Mouse (Mus musculus): ENCODE measurements around the gene Ctbs.

Gene Ctbs

DNA sequence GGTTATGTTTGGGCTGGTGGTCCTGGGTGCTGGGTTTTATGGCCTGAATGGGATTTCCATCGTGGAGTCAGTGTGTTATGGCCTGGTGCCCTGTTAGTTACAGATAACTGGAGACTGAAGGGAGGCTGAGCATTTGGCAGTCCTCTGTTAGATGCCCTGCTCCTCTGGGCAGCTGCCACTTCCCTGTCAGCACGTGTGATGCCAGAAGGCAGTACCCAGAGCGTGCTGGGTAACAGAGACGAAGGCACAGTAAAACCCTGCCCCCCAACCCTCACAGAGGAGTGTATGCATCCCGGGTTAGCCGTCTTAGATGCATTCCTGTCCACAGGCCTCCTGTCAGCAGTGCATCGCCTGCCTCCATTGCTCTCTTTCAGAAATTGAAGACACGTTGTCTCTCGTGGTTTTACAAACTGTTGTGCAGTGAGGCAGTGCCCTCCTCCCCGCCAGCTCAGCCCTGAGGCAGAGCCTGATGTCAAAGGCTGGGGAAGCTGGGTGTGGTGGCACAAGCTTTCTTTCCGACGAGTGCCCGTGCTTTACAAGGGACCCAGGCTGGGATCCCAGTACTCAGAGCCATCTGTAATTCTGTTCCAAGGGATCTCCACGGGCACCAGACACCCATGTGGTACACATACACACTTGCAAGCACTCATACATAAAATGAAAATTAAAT, 15.8 kb upstream of the Ctbs start:
- DNase-seq (ENCODE audit: low spot score): no peak

DNA sequence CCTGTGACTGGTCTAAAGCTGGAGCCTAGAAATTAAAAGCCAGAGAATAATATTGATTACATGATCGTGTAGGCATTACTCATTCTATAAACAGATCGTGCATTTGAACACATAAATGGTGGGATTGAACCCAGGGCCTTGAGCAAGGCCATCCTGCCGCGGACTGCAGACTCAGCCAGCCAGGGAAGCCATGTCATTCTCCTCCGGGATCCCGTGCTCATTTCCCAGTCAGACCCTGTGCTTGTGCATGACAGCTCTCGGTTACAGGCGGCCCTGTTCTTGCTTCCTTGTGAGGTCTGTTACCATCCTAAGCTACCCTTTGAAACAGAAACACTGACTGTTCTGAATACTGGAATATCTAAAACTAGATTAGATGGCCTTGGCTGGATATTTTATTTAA, 14.9 kb upstream of the Ctbs start:
- no peak for DNase-seq (ENCODE audit: low spot score)

- DNase-seq (ENCODE audit: low spot score): no peak
These were observed 14.1 kb upstream of the Ctbs start for GRCm38 (mm10) chr3:146435533-146435932.

GRCm38 (mm10) chr3:146436114-146436513, 13.5 kb upstream of the Ctbs start:
- DNase-seq (ENCODE audit: low spot score): no peak

GRCm38 (mm10) chr3:146440011-146440410, 9.6 kb upstream of the Ctbs start:
- DNase-seq (ENCODE audit: low spot score): no peak

DNA sequence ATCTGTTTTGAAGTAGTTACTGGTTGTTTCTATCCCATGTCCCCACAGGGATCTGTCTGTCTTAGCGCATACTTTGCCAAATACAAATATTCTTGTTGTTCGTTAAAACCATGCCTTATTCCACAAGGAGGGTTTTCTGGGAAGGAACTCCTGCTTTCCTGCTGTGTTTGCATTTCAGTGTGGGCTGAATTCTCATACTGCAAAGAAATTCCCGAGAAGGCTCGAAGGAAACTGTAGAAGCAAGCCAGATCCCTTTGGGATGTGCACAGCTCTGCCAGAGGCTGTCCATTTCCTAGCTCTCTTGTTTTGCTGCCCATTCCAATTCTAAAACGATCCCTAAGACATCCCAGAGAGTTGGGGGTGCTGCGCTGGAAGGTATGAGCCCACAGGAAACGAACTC, 9.2 kb upstream of the Ctbs start:
- no peak for DNase-seq (ENCODE audit: low spot score)

- no peak for DNase-seq (ENCODE audit: low spot score)
These were observed 7.1 kb upstream of the Ctbs start for GRCm38 (mm10) chr3:146442484-146442883.

- no peak for DNase-seq (ENCODE audit: low spot score)
These were observed 6.7 kb upstream of the Ctbs start for GRCm38 (mm10) chr3:146442936-146443335.

DNA sequence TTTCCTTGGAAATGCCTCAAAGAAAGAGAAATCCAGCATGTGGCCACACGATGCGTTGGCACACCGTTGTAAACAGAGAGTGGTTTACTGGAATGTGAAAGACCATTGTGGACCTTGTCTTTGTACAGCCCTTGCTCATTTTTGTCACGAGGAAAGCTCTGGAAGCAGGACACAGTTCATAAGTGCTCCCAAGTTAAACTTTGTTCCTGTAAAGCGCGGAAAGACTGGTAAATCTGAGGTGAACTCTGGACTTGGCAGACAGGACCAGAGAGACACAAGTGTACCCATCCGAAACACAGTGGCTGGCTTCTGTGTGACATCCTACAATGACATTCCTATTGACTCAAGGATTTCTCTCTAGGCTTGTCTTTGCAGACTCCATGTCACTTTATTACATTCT, 6.2 kb upstream of the Ctbs start:
- no peak for DNase-seq (ENCODE audit: low spot score)

GRCm38 (mm10) chr3:146444880-146445279, 4.7 kb upstream of the Ctbs start:
- DNase-seq (ENCODE audit: low spot score): no peak

DNA sequence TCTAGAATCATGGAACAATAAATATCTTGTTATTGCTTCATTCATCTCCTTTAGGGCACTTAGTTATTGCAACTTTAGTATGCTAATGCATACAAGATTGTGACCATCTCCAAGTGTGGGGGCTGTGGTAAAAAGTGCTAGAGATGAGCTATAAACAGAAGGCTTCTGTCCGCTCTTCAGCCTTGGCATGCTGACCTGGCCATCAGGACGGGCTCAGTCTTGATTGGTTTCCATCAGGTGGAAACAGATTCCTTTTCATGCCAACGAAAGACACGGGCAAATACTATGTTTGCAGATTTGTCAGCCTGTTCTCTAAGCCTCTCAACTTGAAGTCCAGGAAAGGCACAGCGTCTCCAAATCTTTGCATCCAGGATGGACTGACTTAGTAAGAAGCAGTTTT, 2.4 kb upstream of the Ctbs start:
- DNase-seq (ENCODE audit: low spot score): no peak

- no peak for DNase-seq (ENCODE audit: low spot score)
These were observed 2.0 kb upstream of the Ctbs start for GRCm38 (mm10) chr3:146447598-146447997.

DNA sequence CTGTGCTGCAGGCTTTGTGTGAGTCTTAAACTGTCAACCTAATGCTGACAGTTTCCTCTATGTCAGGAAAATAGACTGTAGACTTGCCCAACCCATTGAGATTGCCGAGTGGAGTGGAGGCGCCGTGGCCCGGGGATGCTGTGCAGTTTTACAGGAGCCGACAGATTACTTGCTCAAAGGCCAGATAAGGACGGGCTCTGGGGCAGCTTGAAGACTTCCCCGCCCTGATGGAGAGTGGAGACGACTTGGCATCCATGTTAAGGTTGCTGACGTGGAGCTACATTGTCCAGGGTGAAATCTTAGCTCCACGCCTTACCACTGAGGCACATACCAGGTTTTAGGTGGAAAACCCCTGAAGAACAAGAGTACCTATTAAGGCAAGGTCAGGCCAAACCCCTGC, 1.2 kb upstream of the Ctbs start:
- no peak for DNase-seq (ENCODE audit: low spot score)

DNA sequence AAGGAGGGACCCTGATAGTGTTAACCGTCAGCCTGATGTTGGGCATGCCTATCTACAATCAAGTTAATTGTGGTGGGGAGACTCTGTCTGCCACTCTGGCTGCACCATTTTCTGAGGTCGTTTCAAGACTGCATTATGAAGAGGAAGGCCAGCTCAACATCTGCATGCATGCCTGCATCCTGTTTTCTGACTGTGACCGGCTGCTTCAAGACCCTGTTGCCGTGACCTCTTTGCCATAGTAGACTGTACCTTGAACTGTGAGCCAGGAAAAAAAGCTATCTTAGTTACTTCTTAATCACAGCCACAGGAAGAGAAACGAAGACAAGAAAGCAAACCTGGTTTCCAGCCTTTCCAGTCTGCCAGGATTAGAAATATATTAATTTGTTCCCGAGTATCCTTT, 626 bp upstream of the Ctbs start:
- no peak for DNase-seq (ENCODE audit: low spot score)

- DNase-seq (ENCODE audit: low spot score): peak; percentile 72
These were observed 811 bp downstream of the Ctbs start for GRCm38 (mm10) chr3:146450371-146450841.

DNA sequence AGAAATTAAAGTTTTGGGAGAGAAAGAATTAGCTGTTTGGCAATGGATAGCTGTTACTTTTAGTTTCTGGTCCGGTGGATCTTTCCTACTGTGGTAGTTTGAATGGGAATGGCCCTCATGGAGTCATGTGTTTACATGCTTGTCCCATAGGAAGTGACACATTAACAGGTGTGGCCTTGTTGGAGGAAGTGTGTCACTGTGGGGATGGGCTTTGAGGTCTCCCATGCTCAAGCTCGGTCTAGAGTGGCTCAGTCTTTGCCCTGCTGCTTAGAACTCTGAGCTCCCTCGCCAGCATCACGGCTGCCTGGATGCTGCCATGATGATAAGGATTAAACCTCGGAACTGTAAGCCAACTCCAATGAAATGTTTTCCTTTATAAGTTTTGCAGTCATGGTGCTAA, 1.8 kb downstream of the Ctbs start:
- no peak for DNase-seq (ENCODE audit: low spot score)

GRCm38 (mm10) chr3:146462939-146463338, 13.3 kb downstream of the Ctbs start:
- DNase-seq (ENCODE audit: low spot score): no peak

GRCm38 (mm10) chr3:146469226-146469625, 19.6 kb downstream of the Ctbs start:
- DNase-seq (ENCODE audit: low spot score): no peak

GRCm38 (mm10) chr3:146472657-146473056, 23.1 kb downstream of the Ctbs start:
- DNase-seq (ENCODE audit: low spot score): no peak

- DNase-seq (ENCODE audit: low spot score): no peak
These were observed 24.1 kb downstream of the Ctbs start for GRCm38 (mm10) chr3:146473741-146474140.

- no peak for DNase-seq (ENCODE audit: low spot score)
These were observed 24.8 kb downstream of the Ctbs start for GRCm38 (mm10) chr3:146474428-146474827.

DNA sequence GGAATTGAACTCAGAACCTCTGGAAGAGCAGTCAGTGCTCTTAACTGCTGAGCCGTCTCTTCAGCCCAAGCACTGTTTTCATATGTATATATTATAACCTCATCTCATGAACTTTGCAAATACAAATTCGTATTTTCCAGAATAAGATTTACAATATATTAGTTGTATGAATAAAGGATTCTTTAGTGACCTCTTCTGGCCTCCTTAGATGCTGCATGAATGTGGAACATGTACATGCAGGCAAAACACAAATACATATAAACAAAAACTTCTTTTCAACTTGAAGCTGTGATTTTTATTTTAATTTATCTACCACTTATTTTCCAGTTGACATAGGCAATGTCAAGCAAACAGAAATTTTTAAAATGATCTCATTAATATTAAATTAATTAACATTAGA, 32.4 kb downstream of the Ctbs start:
- no peak for DNase-seq (ENCODE audit: low spot score)

- DNase-seq (ENCODE audit: low spot score): no peak
These were observed 36.9 kb downstream of the Ctbs start for GRCm38 (mm10) chr3:146486464-146486863.

DNA sequence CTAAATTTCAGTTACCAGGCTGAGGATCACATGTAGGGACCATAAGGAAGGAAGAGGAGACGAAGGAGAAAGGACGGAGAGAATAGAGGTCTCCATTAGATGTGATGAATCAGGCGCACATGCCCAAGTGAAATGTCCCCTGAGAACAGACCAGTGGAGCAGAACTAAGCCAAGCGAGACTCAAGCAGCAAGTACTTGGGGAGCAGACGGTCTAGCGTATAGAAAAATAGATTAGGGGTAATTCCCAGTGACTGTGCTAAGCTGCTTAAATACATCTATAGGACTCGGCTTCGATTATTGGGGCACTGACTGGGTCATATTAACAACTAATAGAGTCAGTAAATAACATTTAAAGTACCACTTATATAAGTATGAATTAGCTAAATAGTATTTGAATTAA, 45.3 kb downstream of the Ctbs start:
- no peak for DNase-seq (ENCODE audit: low spot score)

DNA sequence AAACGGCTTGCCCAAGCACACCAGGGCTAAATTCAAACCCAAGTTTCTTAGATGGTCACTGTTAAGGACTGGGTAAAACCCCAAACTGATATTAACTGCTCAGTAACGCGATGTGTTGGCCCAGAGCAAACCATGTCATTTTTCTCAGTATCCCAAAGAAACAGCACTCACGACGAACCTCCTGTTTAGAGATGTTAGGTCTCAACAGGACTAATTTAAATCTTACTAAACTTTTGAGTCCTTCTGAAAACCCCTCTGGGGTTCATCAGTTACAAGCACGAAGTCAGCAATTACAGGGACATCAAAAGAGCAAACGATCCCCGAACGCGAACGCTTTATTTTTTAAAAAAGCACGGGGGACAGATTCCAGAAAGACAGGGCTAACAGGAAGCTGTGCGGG, 49.4 kb downstream of the Ctbs start:
- DNase-seq (ENCODE audit: low spot score): peak; percentile 23

Data from MN1 (cell line).